Mouse (Mus musculus) frontal cortex, adult (tissue): ENCODE measurements at regions not wholly inside any gene's neighbourhood (a gene's known extent, or its start where the extent isn't known, plus 50 kb on each side); places are given as distances from the start of the nearest gene placed in this dataset.

Source experiments
- ATAC-seq: cut with Nextera tagmentation; 2 replicates; pipeline ENCODE4 v1.9.2; 2017; ENCODE audit warnings: mild to moderate bottlenecking, moderate library complexity, mixed read lengths; ENCODE audit not compliant: low TSS enrichment

GRCm38 (mm10) chr9:89789926-89790325, 51.7 kb upstream of the Ankrd34c start:
- no peak for ATAC-seq

GRCm38 (mm10) chr9:89788651-89789050, 50.4 kb upstream of the Ankrd34c start:
- no peak for ATAC-seq
